Mouse (Mus musculus): ENCODE data around the gene Abr.

Gene Abr

DNA sequence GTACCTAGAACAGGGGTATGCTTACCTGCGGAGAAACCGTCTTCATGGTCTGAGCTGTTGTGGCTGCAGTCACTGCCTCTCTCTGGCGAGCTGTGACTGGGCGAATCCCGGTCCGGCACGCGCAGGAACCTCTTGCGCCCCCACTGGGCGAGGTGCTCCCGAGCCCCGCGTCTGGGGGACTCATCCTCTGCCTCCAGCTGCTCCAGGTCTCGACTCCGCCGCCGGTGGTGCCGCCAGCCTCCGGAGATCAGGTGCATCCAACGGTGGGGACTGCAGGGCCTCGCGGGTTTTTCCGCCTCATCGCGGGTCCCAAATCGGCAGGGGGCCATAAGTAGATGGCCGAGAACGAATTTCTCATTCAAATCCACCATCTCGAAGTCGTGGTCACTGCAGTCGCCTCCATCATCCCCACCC, at the start of gene Abr:
Abr (minus strand) TSS at position 163 of the 414 bp plus-strand sequence.
- peak in 1 of 2 experiments; percentile 24 for DNase-seq (ENCODE audit: low spot score in 2 of 2)

DNA sequence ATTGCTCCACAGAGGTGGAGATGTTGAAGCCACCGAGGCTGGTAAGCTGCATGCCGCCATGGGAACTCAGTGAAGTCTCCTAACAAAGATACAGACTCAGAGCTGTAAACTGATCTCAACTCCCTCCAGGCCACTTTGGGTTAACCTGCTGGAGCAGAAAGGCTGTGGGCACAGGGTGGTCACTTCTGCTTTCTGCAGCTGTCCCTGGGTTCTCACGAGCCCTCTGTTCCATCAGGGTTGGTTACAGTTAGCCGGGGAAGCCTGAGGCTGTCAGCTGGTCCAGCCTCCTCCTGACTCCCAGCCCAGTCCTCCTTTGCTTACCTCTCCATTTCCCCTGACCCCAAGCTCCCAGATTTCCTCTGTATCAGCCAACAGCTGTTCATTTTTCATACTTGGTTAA, 45.7 kb upstream of the Abr start:
- no peak for DNase-seq (ENCODE audit: low spot score in 2 of 2)

DNA sequence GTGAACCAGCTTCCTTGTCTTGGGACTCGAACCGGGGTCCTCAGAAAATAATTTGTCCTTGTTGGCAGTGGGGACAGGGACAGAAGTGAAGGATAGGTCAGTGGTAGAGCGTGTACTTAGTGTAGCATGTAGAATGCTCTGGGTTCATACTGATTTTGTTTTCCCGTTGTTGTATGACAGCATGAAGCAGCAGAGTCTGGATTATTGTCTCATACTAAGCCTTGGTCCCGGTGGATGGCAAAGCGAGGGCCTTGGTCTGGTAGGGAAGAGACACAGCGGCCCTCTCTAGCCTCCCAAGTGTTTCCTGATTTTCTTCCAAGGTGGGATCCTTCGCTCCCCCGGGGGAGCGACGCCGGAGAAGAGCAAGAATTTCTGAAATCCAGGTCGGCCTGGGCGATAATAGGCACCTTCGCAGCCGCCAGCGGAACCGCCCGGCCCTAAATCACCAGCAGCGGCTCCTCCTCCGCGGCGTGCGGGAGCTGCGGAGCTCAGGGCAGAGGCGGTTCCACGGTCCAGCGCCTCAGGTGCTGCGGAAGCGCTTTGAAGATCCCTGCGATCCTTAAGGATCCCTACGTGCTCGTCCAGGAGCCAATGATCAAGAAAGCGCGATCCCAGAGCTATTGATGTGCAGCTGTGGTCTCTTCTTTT, 44.0 kb upstream of the Abr start:
- peak in 1 of 2 experiments; percentile 26 for DNase-seq (ENCODE audit: low spot score in 2 of 2)

GRCm38 (mm10) chr11:76661790-76662468, 39.8 kb upstream of the Abr start:
- no peak for DNase-seq (ENCODE audit: low spot score in 2 of 2)

DNA sequence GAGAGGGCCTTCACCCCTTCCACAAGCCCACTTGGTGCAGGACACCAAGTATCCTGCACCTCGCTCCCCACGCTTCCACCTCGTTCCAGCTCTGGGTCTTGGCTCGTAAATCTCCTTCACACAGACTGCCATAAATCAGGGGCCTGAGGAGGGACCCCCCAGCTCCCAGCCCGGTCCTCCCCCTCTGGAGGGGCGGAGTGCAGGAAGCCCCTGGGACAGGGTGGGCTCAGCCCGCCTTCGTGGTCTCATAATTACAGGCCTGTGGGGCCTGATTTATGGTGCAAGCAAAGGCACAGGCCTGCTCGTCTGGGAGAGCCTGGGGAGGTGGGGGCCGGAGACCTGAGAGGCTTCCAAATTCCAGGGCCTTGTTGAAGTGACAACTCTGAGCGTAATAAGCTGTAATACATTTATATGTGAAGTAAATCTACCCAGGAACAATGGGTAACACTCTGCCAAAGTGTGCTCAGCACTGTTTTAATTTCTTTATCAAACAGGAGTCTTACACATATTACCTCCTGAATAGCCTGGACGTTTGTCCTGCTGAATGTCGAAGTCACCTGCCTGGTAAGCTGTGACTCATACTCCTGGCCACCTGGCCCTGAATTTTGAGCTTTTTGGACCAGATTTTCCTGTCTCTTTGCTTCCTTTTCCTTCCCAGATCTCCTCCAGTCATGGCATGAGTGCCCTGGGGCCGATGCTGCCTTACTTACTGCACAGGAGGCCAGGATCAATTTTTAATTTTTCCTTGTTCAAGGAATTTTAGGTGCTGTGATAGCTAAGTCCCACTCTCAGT, 37.2 kb upstream of the Abr start:
- DNase-seq (ENCODE audit: low spot score in 2 of 2): no peak

- no peak for DNase-seq (ENCODE audit: low spot score in 2 of 2)
These were observed 35.4 kb upstream of the Abr start for GRCm38 (mm10) chr11:76657450-76657970.

DNA sequence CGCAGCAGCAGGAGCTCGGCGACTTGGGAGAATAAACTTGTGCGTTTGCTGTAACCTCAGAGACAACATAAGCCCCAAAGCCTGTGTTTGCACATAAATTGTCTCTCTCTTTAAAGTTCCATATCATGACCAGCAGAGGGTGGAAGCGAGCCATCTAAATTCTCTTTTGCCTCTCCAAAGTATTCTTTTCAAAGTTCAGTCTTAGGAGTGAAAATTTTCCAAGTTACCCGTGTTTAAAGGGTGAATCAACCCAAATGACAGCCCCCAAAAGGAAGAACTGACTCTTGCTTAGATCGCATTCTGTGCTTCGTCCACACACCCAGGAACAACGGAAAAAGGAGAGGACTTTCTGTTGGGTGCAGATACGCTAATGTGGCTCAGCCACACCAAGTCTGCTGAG, 33.0 kb upstream of the Abr start:
- DNase-seq (ENCODE audit: low spot score in 2 of 2): peak; percentile 49 to 77

DNA sequence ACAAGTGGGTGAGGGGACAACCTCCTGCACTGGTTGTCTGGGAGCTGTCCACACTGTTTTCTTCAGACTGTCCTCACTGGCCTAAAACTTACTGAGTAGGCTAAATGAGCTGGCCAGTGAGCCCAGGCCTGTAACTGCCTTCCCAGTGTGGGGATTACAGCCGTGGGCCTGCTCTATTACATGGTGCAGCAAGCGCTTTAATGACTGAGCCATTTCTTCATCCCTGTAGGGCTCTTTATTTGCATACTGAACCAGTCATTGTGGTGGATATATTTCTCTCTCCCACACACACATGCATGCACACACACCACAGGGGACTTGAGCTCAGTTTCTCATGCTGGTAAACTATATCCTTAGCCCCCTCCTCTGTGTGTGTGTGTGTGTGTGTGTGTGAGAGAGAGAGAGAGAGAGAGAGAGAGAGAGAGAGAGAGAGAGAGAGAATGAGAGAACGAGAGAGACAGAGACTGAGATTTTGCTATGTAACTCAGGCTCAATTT, 30.8 kb upstream of the Abr start:
- DNase-seq (ENCODE audit: low spot score in 2 of 2): no peak

DNA sequence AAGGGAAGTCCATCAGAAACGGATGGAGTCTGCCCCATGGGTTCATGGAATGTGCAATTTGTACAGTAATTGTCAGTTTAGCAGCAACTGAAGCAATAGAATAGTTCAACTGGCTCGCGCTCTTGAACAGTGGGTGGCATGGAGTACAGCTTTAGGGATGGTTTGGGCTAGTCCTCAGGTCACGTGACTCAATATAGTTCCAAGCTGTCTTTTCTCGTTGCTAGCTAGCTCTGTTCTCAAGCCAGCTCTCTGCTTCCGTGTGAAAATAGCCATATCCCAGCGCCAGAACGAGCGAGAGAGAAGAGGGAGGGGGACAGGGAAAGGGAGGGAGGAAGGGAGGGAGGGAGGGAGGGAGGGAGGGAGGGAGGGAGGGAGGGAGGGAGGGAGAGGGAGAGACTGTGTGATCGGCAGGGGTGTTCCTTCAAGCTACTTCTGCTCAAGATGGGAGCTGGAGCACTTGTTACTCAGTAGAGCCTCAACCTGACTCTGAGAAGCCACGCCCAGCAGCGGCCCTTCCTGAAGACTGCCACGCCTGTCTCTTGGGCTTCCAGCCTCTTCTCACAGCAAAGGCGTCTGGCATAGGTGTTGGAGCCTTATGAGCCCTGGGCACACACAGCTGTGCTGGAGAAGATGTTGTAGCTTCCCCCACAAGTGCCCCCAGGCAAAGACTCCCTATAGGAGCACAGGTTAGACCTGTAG, 28.9 kb upstream of the Abr start:
- DNase-seq (ENCODE audit: low spot score in 2 of 2): no peak

- DNase-seq (ENCODE audit: low spot score in 2 of 2): peak; percentile 88 to 89
These were observed 25.4 kb upstream of the Abr start for GRCm38 (mm10) chr11:76647500-76647899.

GRCm38 (mm10) chr11:76647062-76647461, 24.9 kb upstream of the Abr start:
- DNase-seq (ENCODE audit: low spot score in 2 of 2): peak in 1 of 2 experiments; percentile 27

DNA sequence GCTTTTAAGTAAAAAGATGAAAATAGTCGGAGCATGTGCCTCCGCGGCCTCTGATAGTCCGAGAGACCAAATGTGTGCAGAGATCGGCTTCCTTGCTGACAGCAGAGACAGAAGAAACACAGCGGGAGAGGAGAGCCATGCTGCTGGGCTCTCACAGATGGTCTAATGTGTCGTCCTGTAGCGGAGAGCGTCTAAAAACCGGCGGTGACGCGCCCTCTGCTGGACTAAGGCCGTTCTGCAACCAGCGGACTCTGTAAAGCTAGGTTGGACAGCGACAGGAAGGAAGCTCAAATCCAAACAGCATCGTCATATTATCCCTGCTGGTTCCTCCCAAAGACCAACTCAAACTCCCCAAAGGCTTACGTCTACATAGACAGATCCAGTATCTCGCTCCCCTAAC, 23.8 kb upstream of the Abr start:
- peak; percentile 97 to 98 for DNase-seq (ENCODE audit: low spot score in 2 of 2)

- no peak for DNase-seq (ENCODE audit: low spot score in 2 of 2)
These were observed 22.9 kb upstream of the Abr start for GRCm38 (mm10) chr11:76645036-76645435.

GRCm38 (mm10) chr11:76644257-76644656, 22.1 kb upstream of the Abr start:
- no peak for DNase-seq (ENCODE audit: low spot score in 2 of 2)

- DNase-seq (ENCODE audit: low spot score in 2 of 2): no peak
These were observed 18.1 kb upstream of the Abr start for GRCm38 (mm10) chr11:76640231-76640630.

- peak in 1 of 2 experiments; percentile 14 for DNase-seq (ENCODE audit: low spot score in 2 of 2)
These were observed 17.3 kb upstream of the Abr start for GRCm38 (mm10) chr11:76639269-76639985.

GRCm38 (mm10) chr11:76630487-76630886, 8.4 kb upstream of the Abr start:
- DNase-seq (ENCODE audit: low spot score in 2 of 2): no peak

DNA sequence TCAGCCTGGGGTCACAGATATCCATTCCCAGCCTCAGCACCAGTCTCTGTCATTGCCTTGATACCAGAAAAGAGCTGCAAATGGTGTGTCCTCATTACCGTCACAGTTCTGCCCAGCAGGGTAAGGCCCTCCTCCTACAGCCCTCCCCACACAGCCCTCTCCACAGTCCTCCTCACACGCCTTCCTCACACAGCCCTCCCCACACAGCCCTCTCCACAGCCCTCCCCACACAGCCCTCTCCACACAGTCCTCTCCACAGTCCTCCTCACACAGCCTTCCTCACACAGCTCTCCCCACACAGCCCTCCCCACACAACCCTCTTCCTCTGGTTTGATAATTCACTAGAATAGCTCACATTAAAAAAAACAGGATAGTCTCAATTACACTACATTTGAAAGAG, 7.9 kb upstream of the Abr start:
- DNase-seq (ENCODE audit: low spot score in 2 of 2): no peak

DNA sequence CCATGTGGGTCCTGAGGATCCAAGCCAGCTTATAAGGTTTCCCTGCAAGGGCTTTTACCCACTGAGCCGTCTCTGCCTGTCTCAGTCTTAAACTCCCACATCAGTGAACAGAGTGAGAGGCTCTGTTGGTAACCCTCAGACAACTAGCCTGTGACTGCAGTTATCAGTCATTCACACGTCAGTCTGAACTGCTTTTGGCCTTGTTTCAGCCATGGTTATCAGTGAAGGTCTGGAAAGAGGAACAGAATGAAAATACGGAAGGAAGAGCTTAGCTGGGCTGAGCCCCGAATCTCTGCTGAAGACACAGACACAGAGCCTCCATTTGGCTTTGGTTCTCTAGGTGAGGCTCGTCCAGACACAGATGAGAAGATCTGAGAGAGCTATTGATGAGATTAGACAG, 6.5 kb upstream of the Abr start:
- no peak for DNase-seq (ENCODE audit: low spot score in 2 of 2)

GRCm38 (mm10) chr11:76624881-76625280, 2.8 kb upstream of the Abr start:
- no peak for DNase-seq (ENCODE audit: low spot score in 2 of 2)

DNA sequence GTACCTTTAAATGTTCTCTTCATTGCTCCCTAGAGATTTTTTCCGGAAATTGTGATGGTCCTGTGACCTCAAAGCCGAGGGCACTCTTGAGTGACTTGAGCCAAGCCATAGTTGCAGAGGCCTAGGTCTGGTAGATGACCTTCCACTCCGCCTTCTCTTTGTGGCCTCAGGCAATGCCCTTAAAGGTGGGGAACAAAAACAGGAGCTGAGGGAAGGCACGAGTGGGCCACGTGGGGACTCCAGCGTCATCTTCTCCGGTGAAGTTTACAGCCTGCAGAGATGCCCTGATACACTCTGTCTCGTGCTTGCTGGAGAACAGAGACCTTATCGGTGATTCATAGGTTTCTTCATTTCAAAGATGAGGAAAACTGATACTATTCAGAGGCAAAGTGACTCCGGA, 2.0 kb upstream of the Abr start:
- no peak for DNase-seq (ENCODE audit: low spot score in 2 of 2)
